Mouse (Mus musculus): ENCODE measurements at regions not wholly inside any gene's neighbourhood (a gene's known extent, or its start where the extent isn't known, plus 50 kb on each side); places are given as distances from the start of the nearest gene placed in this dataset.
A peak's percentile ranks its signal among the peaks of the same experiment; 100 is the strongest.
"Not testable (repeated sequence)": the region's sequence is repeated elsewhere in the genome, so short reads cannot be mapped to it uniquely, and the experiment has no call there.

- 71% methylated on average over 4 of the region's 4 CpGs for WGBS
- Histone ChIP-seq H3K4me1 (replicated peaks; ENCODE audit: control insufficient read depth, insufficient read depth, low read length) (no peaks in the 10 kb centered on the region), H3K9me3 (ENCODE audit: control insufficient read depth, low read length) (no peaks in the 10 kb centered on the region), H3K4me3 (ENCODE audit: low read length) (no peak overlapping the region), H3K27me3 (ENCODE audit: control insufficient read depth, insufficient read depth, low read depth, low read length) (no peaks in the 10 kb centered on the region), H3K36me3 (ENCODE audit: control insufficient read depth, insufficient read depth, low read length) (no peaks in the 10 kb centered on the region), H3K9ac (ENCODE audit: low read length) (no peak overlapping the region), H3K27ac (ENCODE audit: low read length) (no peak overlapping the region), H3K4me2 (ENCODE audit: low read depth, low read length) (no peak overlapping the region)
- no peak for ATAC-seq (ENCODE audit: low read depth)
Measured at GRCm38 (mm10) chr14:17020603-17021356, 201.8 kb upstream of the Rarb start.

GRCm38 (mm10) chr14:17012931-17013330 lies 194.0 kb upstream of the Rarb start:
- ATAC-seq (ENCODE audit: low read depth) = no peak
- no peaks in the 10 kb centered on the region for H3K27me3 ChIP-seq (ENCODE audit: control insufficient read depth, insufficient read depth, low read depth, low read length)
- no peaks in the 10 kb centered on the region for H3K4me1 ChIP-seq (replicated peaks; ENCODE audit: control insufficient read depth, insufficient read depth, low read length)
- H3K9ac ChIP-seq (ENCODE audit: low read length) = no peak overlapping the region
- H3K36me3 ChIP-seq (ENCODE audit: control insufficient read depth, insufficient read depth, low read length) = no peaks in the 10 kb centered on the region
- H3K9me3 ChIP-seq (ENCODE audit: control insufficient read depth, low read length) = no peaks in the 10 kb centered on the region
- H3K4me2 ChIP-seq (ENCODE audit: low read depth, low read length) = no peak overlapping the region
- 89% methylated on average over 1 of the region's 1 CpGs for WGBS
- no peak overlapping the region for H3K4me3 ChIP-seq (ENCODE audit: low read length)
- H3K27ac ChIP-seq (ENCODE audit: low read length) = no peak overlapping the region

GRCm38 (mm10) chr14:17012200-17012599 lies 193.2 kb upstream of the Rarb start:
- Histone ChIP-seq H3K9me3 (ENCODE audit: control insufficient read depth, low read length) (no peaks in the 10 kb centered on the region), H3K27ac (ENCODE audit: low read length) (no peak overlapping the region), H3K9ac (ENCODE audit: low read length) (no peak overlapping the region), H3K27me3 (ENCODE audit: control insufficient read depth, insufficient read depth, low read depth, low read length) (no peaks in the 10 kb centered on the region), H3K4me3 (ENCODE audit: low read length) (no peak overlapping the region), H3K4me2 (ENCODE audit: low read depth, low read length) (no peak overlapping the region), H3K36me3 (ENCODE audit: control insufficient read depth, insufficient read depth, low read length) (no peaks in the 10 kb centered on the region), H3K4me1 (replicated peaks; ENCODE audit: control insufficient read depth, insufficient read depth, low read length) (no peaks in the 10 kb centered on the region)
- 66% methylated on average over 1 of the region's 1 CpGs for WGBS
- no peak for ATAC-seq (ENCODE audit: low read depth)

GRCm38 (mm10) chr14:17005194-17006018 lies 186.4 kb upstream of the Rarb start:
- ATAC-seq (ENCODE audit: low read depth) = peak; percentile 97
- peak overlapping the region; percentile 31 for H3K27ac ChIP-seq (ENCODE audit: low read length)

GRCm38 (mm10) chr14:17004714-17005113 lies 185.8 kb upstream of the Rarb start:
- H3K4me2 ChIP-seq (ENCODE audit: low read depth, low read length) = no peak overlapping the region
- no peaks in the 10 kb centered on the region for H3K36me3 ChIP-seq (ENCODE audit: control insufficient read depth, insufficient read depth, low read length)
- 29% methylated on average over 1 of the region's 1 CpGs for WGBS
- no peaks in the 10 kb centered on the region for H3K9me3 ChIP-seq (ENCODE audit: control insufficient read depth, low read length)
- H3K27ac ChIP-seq (ENCODE audit: low read length) = peak overlapping the region; percentile 31; the same call in 1 of the 2 replicates
- ATAC-seq (ENCODE audit: low read depth) = peak; percentile 18; the same call in 1 of the 2 replicates
- H3K4me3 ChIP-seq (ENCODE audit: low read length) = no peak overlapping the region
- H3K27me3 ChIP-seq (ENCODE audit: control insufficient read depth, insufficient read depth, low read depth, low read length) = no peaks in the 10 kb centered on the region
- no peak overlapping the region for H3K9ac ChIP-seq (ENCODE audit: low read length)
- peaks cover 10% of the 10 kb centered on the region for H3K4me1 ChIP-seq (replicated peaks; ENCODE audit: control insufficient read depth, insufficient read depth, low read length)

More at GRCm38 (mm10) chr14:17005194-17006018, 186.4 kb upstream of the Rarb start:
- Histone ChIP-seq H3K9ac (ENCODE audit: low read length) (no peak overlapping the region), H3K27me3 (ENCODE audit: control insufficient read depth, insufficient read depth, low read depth, low read length) (no peaks in the 10 kb centered on the region), H3K9me3 (ENCODE audit: control insufficient read depth, low read length) (no peaks in the 10 kb centered on the region), H3K36me3 (ENCODE audit: control insufficient read depth, insufficient read depth, low read length) (no peaks in the 10 kb centered on the region), H3K4me1 (replicated peaks; ENCODE audit: control insufficient read depth, insufficient read depth, low read length) (peaks cover 10% of the 10 kb centered on the region), H3K4me2 (ENCODE audit: low read depth, low read length) (no peak overlapping the region), H3K4me3 (ENCODE audit: low read length) (no peak overlapping the region)
- WGBS = 67% methylated on average over 7 of the region's 8 CpGs

GRCm38 (mm10) chr14:16996716-16997115 lies 177.8 kb upstream of the Rarb start:
- no peak overlapping the region for H3K9ac ChIP-seq (ENCODE audit: low read length)
- no peaks in the 10 kb centered on the region for H3K4me1 ChIP-seq (replicated peaks; ENCODE audit: control insufficient read depth, insufficient read depth, low read length)
- no peak overlapping the region for H3K27ac ChIP-seq (ENCODE audit: low read length)
- no peak for ATAC-seq (ENCODE audit: low read depth)
- H3K36me3 ChIP-seq (ENCODE audit: control insufficient read depth, insufficient read depth, low read length) = no peaks in the 10 kb centered on the region
- H3K27me3 ChIP-seq (ENCODE audit: control insufficient read depth, insufficient read depth, low read depth, low read length) = no peaks in the 10 kb centered on the region
- 64% methylated on average over 2 of the region's 2 CpGs for WGBS
- no peak overlapping the region for H3K4me2 ChIP-seq (ENCODE audit: low read depth, low read length)
- no peak overlapping the region for H3K4me3 ChIP-seq (ENCODE audit: low read length)
- no peaks in the 10 kb centered on the region for H3K9me3 ChIP-seq (ENCODE audit: control insufficient read depth, low read length)

GRCm38 (mm10) chr14:16970911-16971310 lies 152.0 kb upstream of the Rarb start:
- not testable (repeated sequence) for H3K36me3 ChIP-seq (ENCODE audit: control insufficient read depth, insufficient read depth, low read length); H3K4me1 ChIP-seq (replicated peaks; ENCODE audit: control insufficient read depth, insufficient read depth, low read length); H3K9ac ChIP-seq (ENCODE audit: low read length); H3K9me3 ChIP-seq (ENCODE audit: control insufficient read depth, low read length); H3K27ac ChIP-seq (ENCODE audit: low read length); H3K4me2 ChIP-seq (ENCODE audit: low read depth, low read length); H3K27me3 ChIP-seq (ENCODE audit: control insufficient read depth, insufficient read depth, low read depth, low read length); ATAC-seq (ENCODE audit: low read depth); H3K4me3 ChIP-seq (ENCODE audit: low read length)
- 75% methylated on average over 1 of the region's 2 CpGs for WGBS

- H3K4me2 ChIP-seq (ENCODE audit: low read depth, low read length) = no peak overlapping the region
- no peak overlapping the region for H3K9ac ChIP-seq (ENCODE audit: low read length)
- H3K4me1 ChIP-seq (replicated peaks; ENCODE audit: control insufficient read depth, insufficient read depth, low read length) = peaks cover 11% of the 10 kb centered on the region
- no peak overlapping the region for H3K4me3 ChIP-seq (ENCODE audit: low read length)
- H3K9me3 ChIP-seq (ENCODE audit: control insufficient read depth, low read length) = no peaks in the 10 kb centered on the region
- H3K36me3 ChIP-seq (ENCODE audit: control insufficient read depth, insufficient read depth, low read length) = no peaks in the 10 kb centered on the region
- H3K27me3 ChIP-seq (ENCODE audit: control insufficient read depth, insufficient read depth, low read depth, low read length) = no peaks in the 10 kb centered on the region
- 4% methylated on average over 2 of the region's 2 CpGs for WGBS
- ATAC-seq (ENCODE audit: low read depth) = no peak; the same call in 1 of the 2 replicates
- no peak overlapping the region for H3K27ac ChIP-seq (ENCODE audit: low read length)
Measured at GRCm38 (mm10) chr14:16964717-16965391, 145.9 kb upstream of the Rarb start.

- H3K9ac ChIP-seq (ENCODE audit: low read length) = no peak overlapping the region
- H3K27ac ChIP-seq (ENCODE audit: low read length) = no peak overlapping the region
- ATAC-seq (ENCODE audit: low read depth) = no peak
- no peak overlapping the region for H3K4me2 ChIP-seq (ENCODE audit: low read depth, low read length)
- H3K9me3 ChIP-seq (ENCODE audit: control insufficient read depth, low read length) = no peaks in the 10 kb centered on the region
- H3K27me3 ChIP-seq (ENCODE audit: control insufficient read depth, insufficient read depth, low read depth, low read length) = no peaks in the 10 kb centered on the region
- no peak overlapping the region for H3K4me3 ChIP-seq (ENCODE audit: low read length)
- H3K36me3 ChIP-seq (ENCODE audit: control insufficient read depth, insufficient read depth, low read length) = no peaks in the 10 kb centered on the region
- 76% methylated on average over 3 of the region's 3 CpGs for WGBS
- peaks cover 13% of the 10 kb centered on the region for H3K4me1 ChIP-seq (replicated peaks; ENCODE audit: control insufficient read depth, insufficient read depth, low read length)
Measured at GRCm38 (mm10) chr14:16962216-16962826, 143.4 kb upstream of the Rarb start.

Measured in lung, embryonic 16.5 days (tissue).